Mouse (Mus musculus): ENCODE data around the gene Gpr25. TPM values are rescaled to one million over a fixed set of nuclear protein-coding genes. Genes with fewer than 3 reads are reported as not detected.
A peak's percentile ranks its signal among the peaks of the same experiment; 100 is the strongest.

Gpr25 gene
- polyA plus RNA-seq, 1 experiment from 2014 or later, result not detected

DNA sequence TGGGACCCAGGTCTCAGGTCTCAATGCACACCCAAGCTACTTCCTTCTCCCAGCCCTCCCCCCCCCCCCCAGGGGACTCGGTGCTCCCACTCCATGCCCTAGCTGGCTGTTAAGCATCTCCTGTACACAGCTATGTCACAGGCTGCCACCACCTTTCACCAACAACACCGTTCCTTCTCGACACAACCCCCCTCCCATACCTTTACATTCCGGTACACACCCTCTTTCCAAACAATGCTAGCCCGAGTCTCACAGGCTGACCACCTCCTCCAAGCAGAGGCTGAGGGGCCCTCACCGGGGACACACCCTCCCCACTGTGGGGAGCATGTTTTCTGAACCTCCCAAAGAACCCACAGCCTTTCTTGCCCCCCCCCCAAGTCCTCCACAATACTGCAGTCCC lies 29.1 kb downstream of the Gpr25 start:
- peak overlapping the region; percentile 77 for H3K27ac ChIP-seq (ENCODE audit: low read length)
- H3K4me2 ChIP-seq (replicated peaks; ENCODE audit: low read depth, low read length), result peak overlapping the region; percentile 56
- 3% methylated on average over 6 of the region's 6 CpGs for WGBS
- H3K9ac ChIP-seq (replicated peaks; ENCODE audit: low read depth, low read length), result 0 out of 2 replicates have a peak overlapping the region, but pooled peaks have one; percentile 58
- H3K27me3 ChIP-seq (ENCODE audit: control insufficient read depth, insufficient read depth, low read length), result no peaks in the 10 kb centered on the region
- peaks cover 41% of the 10 kb centered on the region for H3K4me1 ChIP-seq (ENCODE audit: control insufficient read depth, insufficient read depth, low read length)
- H3K36me3 ChIP-seq (ENCODE audit: control insufficient read depth, insufficient read depth, low read length), result no peaks in the 10 kb centered on the region; the same call in 1 of the 2 replicates
- no peaks in the 10 kb centered on the region for H3K9me3 ChIP-seq (ENCODE audit: control insufficient read depth, low read depth, low read length)
- peak; percentile 83 for ATAC-seq (ENCODE audit: insufficient number of reproducible peaks, insufficient read depth, low FRiP score, low read depth)
- H3K4me3 ChIP-seq (ENCODE audit: low read depth, low read length), result peak overlapping the region; percentile 61

DNA sequence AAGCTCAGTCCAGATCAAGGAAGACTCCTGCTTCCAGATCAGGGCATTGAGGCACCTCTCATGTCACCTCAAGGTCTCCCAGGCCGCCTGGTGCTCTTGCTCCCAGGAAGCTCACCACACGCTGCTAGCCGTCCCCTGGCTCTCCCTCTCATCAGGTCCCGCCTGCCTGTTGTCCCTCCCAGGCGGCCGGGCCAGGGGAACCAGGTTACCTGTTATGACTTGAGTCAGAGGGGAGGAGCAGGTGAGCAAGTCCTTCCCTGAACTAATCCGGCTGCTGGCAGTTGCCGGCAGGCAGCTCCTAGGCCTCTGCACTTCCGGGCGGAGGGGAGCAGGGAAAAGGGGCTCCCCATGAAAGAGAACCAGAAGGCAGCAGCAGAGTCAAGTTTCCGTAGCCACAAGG lies 30.5 kb downstream of the Gpr25 start:
- Histone ChIP-seq H3K27me3 (ENCODE audit: control insufficient read depth, insufficient read depth, low read length) (no peaks in the 10 kb centered on the region), H3K27ac (ENCODE audit: low read length) (peak overlapping the region; percentile 77; the same call in 1 of the 2 replicates), H3K36me3 (ENCODE audit: control insufficient read depth, insufficient read depth, low read length) (peaks cover 5% of the 10 kb centered on the region; the same call in 1 of the 2 replicates), H3K4me1 (ENCODE audit: control insufficient read depth, insufficient read depth, low read length) (peaks cover 41% of the 10 kb centered on the region), H3K9me3 (ENCODE audit: control insufficient read depth, low read depth, low read length) (no peaks in the 10 kb centered on the region), H3K4me3 (ENCODE audit: low read depth, low read length) (peak overlapping the region; percentile 61), H3K4me2 (replicated peaks; ENCODE audit: low read depth, low read length) (peak overlapping the region; percentile 56), H3K9ac (replicated peaks; ENCODE audit: low read depth, low read length) (0 out of 2 replicates have a peak overlapping the region, but pooled peaks have one; percentile 10)
- peak; percentile 16; the same call in 1 of the 2 replicates for ATAC-seq (ENCODE audit: insufficient number of reproducible peaks, insufficient read depth, low FRiP score, low read depth)
- WGBS, result 25% methylated on average over 11 of the region's 11 CpGs

DNA sequence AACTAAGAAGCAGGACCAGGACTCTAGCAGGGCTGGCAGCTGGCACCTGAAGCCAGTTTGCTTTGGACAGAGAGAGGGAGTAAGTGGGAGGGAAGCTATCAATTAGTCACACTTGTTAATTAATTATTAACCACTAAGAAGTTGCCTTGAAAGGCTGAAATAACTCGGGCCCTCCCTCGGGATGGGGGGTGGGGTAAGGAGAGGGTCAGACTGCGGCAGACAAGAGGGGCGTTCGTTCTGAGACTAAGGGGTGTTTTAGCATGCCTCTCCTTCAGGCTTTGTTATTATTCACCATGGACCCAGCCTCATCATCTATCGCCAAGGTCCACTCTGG lies 31.7 kb downstream of the Gpr25 start:
- WGBS, result 31% methylated on average over 6 of the region's 6 CpGs
- Histone ChIP-seq H3K27me3 (ENCODE audit: control insufficient read depth, insufficient read depth, low read length) (no peaks in the 10 kb centered on the region), H3K27ac (ENCODE audit: low read length) (peak overlapping the region; percentile 77), H3K4me3 (ENCODE audit: low read depth, low read length) (peak overlapping the region; percentile 61), H3K4me1 (ENCODE audit: control insufficient read depth, insufficient read depth, low read length) (peaks cover 46% of the 10 kb centered on the region), H3K4me2 (replicated peaks; ENCODE audit: low read depth, low read length) (peak overlapping the region; percentile 56), H3K9ac (replicated peaks; ENCODE audit: low read depth, low read length) (no peak overlapping the region), H3K36me3 (ENCODE audit: control insufficient read depth, insufficient read depth, low read length) (peaks cover 9% of the 10 kb centered on the region), H3K9me3 (ENCODE audit: control insufficient read depth, low read depth, low read length) (no peaks in the 10 kb centered on the region)
- no peak for ATAC-seq (ENCODE audit: insufficient number of reproducible peaks, insufficient read depth, low FRiP score, low read depth)

DNA sequence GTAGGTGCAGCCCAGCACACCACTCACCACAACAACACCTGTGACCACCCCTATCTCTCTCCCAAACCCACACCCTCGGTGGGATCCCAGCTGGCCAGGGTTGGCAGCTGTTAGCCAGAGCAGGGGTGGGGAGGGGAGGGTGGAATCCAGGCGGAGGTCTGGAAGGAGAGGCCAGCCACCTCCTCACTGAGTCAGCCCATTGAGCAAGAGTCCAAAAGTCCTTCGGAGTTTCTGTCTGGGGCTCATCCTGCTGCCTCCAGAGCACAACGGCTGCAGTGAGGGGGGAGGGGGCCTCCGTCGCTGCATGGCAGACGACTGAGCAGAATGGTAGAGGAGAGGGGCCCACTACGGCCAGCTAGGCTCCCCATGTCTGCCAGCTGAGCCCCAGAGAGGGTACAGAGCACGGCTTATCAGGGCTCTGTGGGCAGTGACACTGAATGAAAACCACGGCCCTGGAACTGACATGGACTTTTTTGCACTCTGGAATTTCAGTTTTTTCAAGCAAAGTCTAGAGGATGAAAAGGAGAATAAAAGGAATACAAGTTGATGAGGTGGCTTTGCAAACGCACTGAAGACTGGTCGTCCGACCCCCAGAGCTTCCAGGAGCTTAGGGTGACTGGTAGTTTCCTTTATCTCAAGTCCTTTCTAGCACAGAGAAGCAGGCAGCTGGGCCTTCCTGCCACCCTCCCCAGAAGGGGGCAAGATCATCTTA lies 32.2 kb downstream of the Gpr25 start:
- peak overlapping the region; percentile 61 for H3K4me3 ChIP-seq (ENCODE audit: low read depth, low read length)
- 14% methylated on average over 13 of the region's 13 CpGs for WGBS
- H3K27me3 ChIP-seq (ENCODE audit: control insufficient read depth, insufficient read depth, low read length), result no peaks in the 10 kb centered on the region
- peak; percentile 15 for ATAC-seq (ENCODE audit: insufficient number of reproducible peaks, insufficient read depth, low FRiP score, low read depth)
- no peaks in the 10 kb centered on the region for H3K9me3 ChIP-seq (ENCODE audit: control insufficient read depth, low read depth, low read length)
- peak overlapping the region; percentile 56 for H3K4me2 ChIP-seq (replicated peaks; ENCODE audit: low read depth, low read length)
- peaks cover 9% of the 10 kb centered on the region for H3K36me3 ChIP-seq (ENCODE audit: control insufficient read depth, insufficient read depth, low read length)
- H3K27ac ChIP-seq (ENCODE audit: low read length), result peak overlapping the region; percentile 77
- H3K9ac ChIP-seq (replicated peaks; ENCODE audit: low read depth, low read length), result no peak overlapping the region
- peaks cover 46% of the 10 kb centered on the region for H3K4me1 ChIP-seq (ENCODE audit: control insufficient read depth, insufficient read depth, low read length)

DNA sequence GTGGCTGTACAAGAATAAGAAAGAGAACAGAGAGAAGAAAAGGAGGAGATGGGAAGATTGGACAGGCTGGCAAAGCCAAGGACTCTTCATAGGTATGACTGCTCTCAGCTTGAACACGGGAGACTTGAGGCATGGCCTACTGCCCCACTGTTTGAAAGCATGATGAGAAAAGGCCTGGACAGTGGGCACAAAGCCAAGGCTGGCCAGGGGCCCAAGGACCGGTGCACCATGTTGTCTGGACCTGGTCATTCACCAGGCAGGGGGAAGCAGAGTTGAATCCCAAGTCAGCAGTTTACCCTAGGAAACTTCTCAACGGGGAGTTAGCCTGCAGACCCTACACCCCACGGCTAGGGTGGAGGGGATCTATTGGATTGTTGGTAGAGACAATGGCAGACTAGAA lies 32.8 kb downstream of the Gpr25 start:
- no peak overlapping the region for H3K4me3 ChIP-seq (ENCODE audit: low read depth, low read length)
- H3K27me3 ChIP-seq (ENCODE audit: control insufficient read depth, insufficient read depth, low read length), result no peaks in the 10 kb centered on the region
- peaks cover 9% of the 10 kb centered on the region for H3K36me3 ChIP-seq (ENCODE audit: control insufficient read depth, insufficient read depth, low read length)
- no peak for ATAC-seq (ENCODE audit: insufficient number of reproducible peaks, insufficient read depth, low FRiP score, low read depth)
- peak overlapping the region; percentile 56 for H3K4me2 ChIP-seq (replicated peaks; ENCODE audit: low read depth, low read length)
- H3K9me3 ChIP-seq (ENCODE audit: control insufficient read depth, low read depth, low read length), result no peaks in the 10 kb centered on the region
- 56% methylated on average over 4 of the region's 4 CpGs for WGBS
- H3K27ac ChIP-seq (ENCODE audit: low read length), result no peak overlapping the region; the same call in 1 of the 2 replicates
- H3K9ac ChIP-seq (replicated peaks; ENCODE audit: low read depth, low read length), result no peak overlapping the region
- peaks cover 46% of the 10 kb centered on the region for H3K4me1 ChIP-seq (ENCODE audit: control insufficient read depth, insufficient read depth, low read length)

DNA sequence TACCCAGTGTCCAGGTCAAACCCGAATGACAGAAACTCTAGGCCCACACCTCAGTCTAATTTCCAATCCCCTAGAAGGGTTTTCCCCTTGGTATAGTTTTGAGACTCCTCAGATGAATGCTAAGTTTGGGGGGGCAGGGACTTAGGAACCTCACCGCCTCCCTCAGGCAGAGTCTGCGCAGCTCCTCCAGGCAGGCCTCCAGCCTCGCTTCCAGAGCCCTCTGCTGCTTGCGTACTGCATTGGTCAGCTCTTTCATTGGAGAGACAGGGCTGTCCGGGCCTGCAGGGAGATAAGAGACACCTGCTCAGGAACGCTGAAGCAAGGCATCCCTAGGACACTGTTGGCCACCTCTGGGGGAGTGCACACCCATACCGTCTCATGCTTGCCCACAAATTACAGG lies 34.0 kb downstream of the Gpr25 start:
- H3K9me3 ChIP-seq (ENCODE audit: control insufficient read depth, low read depth, low read length), result no peaks in the 10 kb centered on the region
- no peak overlapping the region for H3K9ac ChIP-seq (replicated peaks; ENCODE audit: low read depth, low read length)
- H3K36me3 ChIP-seq (ENCODE audit: control insufficient read depth, insufficient read depth, low read length), result peaks cover 9% of the 10 kb centered on the region
- 80% methylated on average over 8 of the region's 8 CpGs for WGBS
- H3K4me3 ChIP-seq (ENCODE audit: low read depth, low read length), result no peak overlapping the region
- no peaks in the 10 kb centered on the region for H3K27me3 ChIP-seq (ENCODE audit: control insufficient read depth, insufficient read depth, low read length)
- ATAC-seq (ENCODE audit: insufficient number of reproducible peaks, insufficient read depth, low FRiP score, low read depth), result no peak
- peaks cover 38% of the 10 kb centered on the region for H3K4me1 ChIP-seq (ENCODE audit: control insufficient read depth, insufficient read depth, low read length)
- no peak overlapping the region for H3K27ac ChIP-seq (ENCODE audit: low read length)
- no peak overlapping the region for H3K4me2 ChIP-seq (replicated peaks; ENCODE audit: low read depth, low read length)

DNA sequence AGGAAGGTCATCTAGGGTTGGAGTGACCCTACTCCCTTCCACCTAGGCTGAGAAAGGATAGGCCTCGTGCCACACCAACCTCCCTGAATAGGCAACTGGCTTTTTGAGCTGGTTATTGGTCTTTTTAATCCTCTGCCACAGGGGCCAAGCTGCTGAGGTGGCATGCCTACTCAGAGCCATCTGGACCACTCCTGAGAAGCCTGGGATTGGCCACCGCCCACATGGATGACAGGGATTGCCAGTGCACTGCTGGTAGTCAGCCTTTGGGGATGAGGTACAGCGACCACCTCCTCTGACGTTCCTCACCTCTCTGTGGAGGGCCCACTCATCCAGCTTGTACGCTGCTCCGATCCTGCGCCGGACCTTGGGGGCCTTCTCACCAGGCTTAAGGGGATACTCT lies 34.8 kb downstream of the Gpr25 start:
- Histone ChIP-seq H3K4me3 (ENCODE audit: low read depth, low read length) (no peak overlapping the region), H3K36me3 (ENCODE audit: control insufficient read depth, insufficient read depth, low read length) (peaks cover 9% of the 10 kb centered on the region), H3K27ac (ENCODE audit: low read length) (no peak overlapping the region), H3K4me2 (replicated peaks; ENCODE audit: low read depth, low read length) (no peak overlapping the region), H3K9ac (replicated peaks; ENCODE audit: low read depth, low read length) (no peak overlapping the region), H3K9me3 (ENCODE audit: control insufficient read depth, low read depth, low read length) (no peaks in the 10 kb centered on the region), H3K27me3 (ENCODE audit: control insufficient read depth, insufficient read depth, low read length) (no peaks in the 10 kb centered on the region), H3K4me1 (ENCODE audit: control insufficient read depth, insufficient read depth, low read length) (peaks cover 34% of the 10 kb centered on the region)
- 93% methylated on average over 8 of the region's 8 CpGs for WGBS
- no peak for ATAC-seq (ENCODE audit: insufficient number of reproducible peaks, insufficient read depth, low FRiP score, low read depth)

DNA sequence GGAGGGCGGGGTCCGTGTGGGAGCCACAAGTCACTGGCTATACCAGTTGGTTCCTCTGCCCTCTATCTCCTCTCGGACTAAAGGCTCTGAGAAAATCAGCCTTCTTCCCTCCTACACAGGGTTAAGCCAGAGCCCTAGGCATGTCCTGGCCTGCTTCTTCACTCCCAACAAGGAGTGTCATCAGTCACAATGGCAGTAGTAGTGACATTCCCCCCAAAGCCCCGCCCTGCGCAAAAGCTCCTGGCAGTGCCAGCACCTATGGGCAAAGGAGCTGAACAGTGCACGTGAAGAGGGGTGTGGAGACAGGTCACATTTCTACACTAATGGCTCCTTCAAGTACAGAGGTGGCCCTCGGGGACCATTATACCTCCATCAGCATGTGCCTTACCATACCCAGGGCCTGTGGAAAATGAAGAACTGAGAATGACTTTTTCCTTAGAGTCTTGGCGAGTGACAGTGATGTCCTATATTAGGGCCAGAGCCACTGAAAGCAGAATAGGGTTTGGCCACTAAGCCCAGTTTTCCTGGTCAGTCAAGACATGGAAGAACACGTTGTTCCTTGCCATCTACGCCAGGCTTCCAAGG lies 36.8 kb downstream of the Gpr25 start:
- Histone ChIP-seq H3K4me1 (ENCODE audit: control insufficient read depth, insufficient read depth, low read length) (peaks cover 24% of the 10 kb centered on the region), H3K36me3 (ENCODE audit: control insufficient read depth, insufficient read depth, low read length) (peaks cover 18% of the 10 kb centered on the region), H3K9me3 (ENCODE audit: control insufficient read depth, low read depth, low read length) (no peaks in the 10 kb centered on the region), H3K27me3 (ENCODE audit: control insufficient read depth, insufficient read depth, low read length) (no peaks in the 10 kb centered on the region), H3K4me3 (ENCODE audit: low read depth, low read length) (no peak overlapping the region), H3K4me2 (replicated peaks; ENCODE audit: low read depth, low read length) (no peak overlapping the region), H3K27ac (ENCODE audit: low read length) (no peak overlapping the region), H3K9ac (replicated peaks; ENCODE audit: low read depth, low read length) (no peak overlapping the region)
- 82% methylated on average over 10 of the region's 10 CpGs for WGBS
- ATAC-seq (ENCODE audit: insufficient number of reproducible peaks, insufficient read depth, low FRiP score, low read depth), result no peak; the same call in 1 of the 2 replicates

Measured in stomach, embryonic 14.5 days (tissue).